ENCODE assay signal across 9 mouse cellular contexts in the genomic region with DNA sequence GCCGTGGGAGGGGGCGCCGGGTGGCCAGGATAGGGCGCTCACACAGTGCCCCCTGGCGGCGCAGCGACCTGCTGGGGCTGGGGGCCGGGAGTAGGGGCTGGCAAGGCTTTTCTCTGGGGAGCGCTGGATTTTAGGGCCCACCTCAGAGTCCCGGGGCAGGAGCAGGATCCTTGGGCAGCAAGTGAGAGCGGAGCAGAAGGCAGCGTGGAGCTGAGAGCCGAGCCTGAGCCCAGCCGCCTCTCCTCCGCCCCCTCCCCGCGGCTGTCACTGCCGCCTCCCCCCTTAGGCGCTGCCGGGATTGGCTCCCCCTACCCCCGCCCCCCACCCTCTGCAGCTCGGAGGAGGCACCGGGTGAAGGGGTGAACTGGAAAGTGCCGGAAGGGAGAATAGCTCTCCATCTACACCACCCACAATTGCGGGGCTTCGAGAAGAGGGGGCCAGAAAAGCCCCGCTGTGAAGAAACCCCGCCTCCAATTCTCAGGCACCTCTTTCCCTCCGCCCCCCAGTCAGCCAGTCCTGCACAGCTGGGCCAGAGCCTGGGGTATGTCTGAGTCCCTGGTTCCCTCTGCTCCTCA. TPM values are rescaled to one million over a fixed set of nuclear protein-coding genes. Genes with fewer than 3 reads are reported as not detected.
DNase-seq lines count a peak whose midpoint lies in the region; ATAC-seq and TF ChIP-seq lines count a peak whose summit lies in the region.
"Had no signal": no experiment of that assay in that cellular context is flagged by ENCODE, and none has a peak within 500 bp of the region (broad histone marks: within the 10 kb centered on the region; RNA-seq: fewer than 3 reads in every experiment).

A gene (minus strand): TSS at position 231 of the 575 bp plus-strand sequence.

- peak within 1 kb of the TSS; percentile 74 for H3K4me2 ChIP-seq in kidney, embryonic 14.5 days (replicated peaks; ENCODE audit: low read depth, low read length)
- H3K4me2 ChIP-seq in limb, embryonic 14.5 days (replicated peaks; ENCODE audit: low read depth, low read length, severe bottlenecking): peak within 1 kb of the TSS; percentile 78
- H3K4me2 ChIP-seq in neural tube, embryonic 14.5 days (ENCODE audit: low read depth, low read length): peak within 1 kb of the TSS; percentile 85

- H3K27me3 ChIP-seq in kidney, embryonic 14.5 days (ENCODE audit: control insufficient read depth, insufficient read depth, low read length): no peaks in the 10 kb centered on the region
- H3K27me3 ChIP-seq in limb, embryonic 14.5 days (ENCODE audit: control insufficient read depth, insufficient read depth, low read length): peaks cover 10% of the 10 kb centered on the region
- no peaks in the 10 kb centered on the region for H3K27me3 ChIP-seq in neural tube, embryonic 14.5 days (ENCODE audit: control insufficient read depth, insufficient read depth, low read length)

- peaks cover 38% of the 10 kb centered on the region for H3K4me1 ChIP-seq in kidney, embryonic 14.5 days (ENCODE audit: control insufficient read depth, insufficient read depth, low read length)
- H3K4me1 ChIP-seq in limb, embryonic 14.5 days (ENCODE audit: control insufficient read depth, insufficient read depth, low read length): peaks cover 21% of the 10 kb centered on the region
- peaks cover 26% of the 10 kb centered on the region for H3K4me1 ChIP-seq in neural tube, embryonic 14.5 days (ENCODE audit: control insufficient read depth, insufficient read depth, low read length)

- DNase-seq in CD4-positive helper T cell, adult 2 months (ENCODE audit: low read depth, low spot score): peak; percentile 37
- peak; percentile 59 for DNase-seq in ZHBTc4 (ENCODE audit: low read depth, low spot score)
- DNase-seq in heart, adult 8-10 months (ENCODE audit: low spot score): no peak
- peak; percentile 45 for DNase-seq in limb, embryonic 14.5 days (ENCODE audit: low spot score)
- DNase-seq in adrenal gland, adult (ENCODE audit: inconsistent age in 2 of 2, low spot score in 1 of 2): no peak

- H3K27ac ChIP-seq in kidney, embryonic 14.5 days (ENCODE audit: low read depth, low read length): peak within 1 kb of the TSS; percentile 31; the same call in 1 of the 2 replicates
- H3K27ac ChIP-seq in limb, embryonic 14.5 days (replicated peaks; ENCODE audit: low read depth, low read length): no peak within 1 kb of the TSS
- no peak within 1 kb of the TSS for H3K27ac ChIP-seq in neural tube, embryonic 14.5 days (ENCODE audit: low read depth, low read length)

- peak; percentile 59 for ATAC-seq in kidney, embryonic 14.5 days (ENCODE audit: low FRiP score, low TSS enrichment)
- peak; percentile 61; the same call in 1 of the 2 replicates for ATAC-seq in limb, embryonic 14.5 days (ENCODE audit: low FRiP score, low read depth)
- peak; percentile 33 for ATAC-seq in neural tube, embryonic 14.5 days (ENCODE audit: low read depth)
- no peak for ATAC-seq in megakaryocyte progenitor cell, adult 5-6 weeks (replicated peaks; ENCODE audit: poor library complexity)

- peak within 1 kb of the TSS; percentile 35 for H3K4me3 ChIP-seq in kidney, embryonic 14.5 days (ENCODE audit: low read length)
- H3K4me3 ChIP-seq in limb, embryonic 14.5 days (replicated peaks; ENCODE audit: low read length): peak within 1 kb of the TSS; percentile 34
- peak within 1 kb of the TSS; percentile 34 for H3K4me3 ChIP-seq in neural tube, embryonic 14.5 days (ENCODE audit: low read depth, low read length)
- H3K4me3 ChIP-seq: myocyte had no signal

- H3K9ac ChIP-seq in kidney, embryonic 14.5 days (ENCODE audit: low read depth, low read length): peak within 1 kb of the TSS; percentile 38
- peak within 1 kb of the TSS; percentile 50 for H3K9ac ChIP-seq in limb, embryonic 14.5 days (ENCODE audit: low read depth, low read length, severe bottlenecking)
- H3K9ac ChIP-seq in neural tube, embryonic 14.5 days (replicated peaks; ENCODE audit: low read depth, low read length): peak within 1 kb of the TSS; percentile 55

- TF ChIP-seq POLR2A in limb, embryonic 14.5 days (IDR thresholded peaks at IDR 0.05; ENCODE audit: borderline replicate concordance, extremely low read depth, insufficient read depth, insufficient read length): no peak

- no peaks in the 10 kb centered on the region for H3K36me3 ChIP-seq in kidney, embryonic 14.5 days (ENCODE audit: control insufficient read depth, insufficient read depth, low read length)
- peaks cover 6% of the 10 kb centered on the region for H3K36me3 ChIP-seq in limb, embryonic 14.5 days (ENCODE audit: control insufficient read depth, insufficient read depth, low read length)
- no peaks in the 10 kb centered on the region for H3K36me3 ChIP-seq in neural tube, embryonic 14.5 days (ENCODE audit: control insufficient read depth, insufficient read depth, low read length)

- H3K9me3 ChIP-seq in kidney, embryonic 14.5 days (ENCODE audit: control insufficient read depth, low read length): no peaks in the 10 kb centered on the region
- no peaks in the 10 kb centered on the region for H3K9me3 ChIP-seq in limb, embryonic 14.5 days (ENCODE audit: control insufficient read depth, low read length)
- H3K9me3 ChIP-seq in neural tube, embryonic 14.5 days (ENCODE audit: control insufficient read depth, low read length): no peaks in the 10 kb centered on the region

- 1% methylated on average over 25 of the region's 29 CpGs for WGBS in kidney, embryonic 14.5 days
- 0% methylated on average over 20 of the region's 29 CpGs for WGBS in limb, embryonic 14.5 days
- WGBS in neural tube, embryonic 14.5 days: under 1% methylated on average over 22 of the region's 29 CpGs

RNA-seq across cellular contexts. Expression of the gene that starts here (rescaled TPM):
- total RNA-seq in heart, adult 8-10 months (2022): 100 to 1,000 TPM; 173 to 231 (median 203) TPM
- polyA plus RNA-seq in kidney, embryonic 14.5 days (2014; fragmentation: Nextera tagmentation; extraction: Ambion mirVana): 1.4 and 2.0 TPM in 2 replicates
- 1.3 and 1.5 TPM in 2 replicates for polyA plus RNA-seq in limb, embryonic 14.5 days (2012; rRNA removed)
- polyA plus RNA-seq in limb, embryonic 14.5 days (2014; fragmentation: Nextera tagmentation; extraction: Ambion mirVana): 0.55 and 0.92 TPM in 2 replicates
- 17.2 and 20.4 TPM in 2 replicates for polyA plus RNA-seq in neural tube, embryonic 14.5 days (2014; fragmentation: Nextera tagmentation; extraction: Ambion mirVana)
- 1.5 TPM in 1 of 2 replicates, not detected in the other for total RNA-seq in megakaryocyte progenitor cell, adult 5-6 weeks (2015)
- total RNA-seq in megakaryocyte progenitor cell, adult 5-6 weeks (2017): 0.07 TPM in 1 of 2 replicates, not detected in the other

Comparison
In these comparisons a context has a peak if more than half of its experiments do, and no peak if none do; other contexts are left out.
1. RNA of the gene that starts here (total RNA-seq): 173 to 231 TPM in heart, adult 8-10 months; 0.07 to 1.5 TPM in megakaryocyte progenitor cell, adult 5-6 weeks; every median in the first group is over 10 times any median in the second.
2. DNase-seq: peak in CD4-positive helper T cell, adult 2 months (single experiment), ZHBTc4 (single experiment) and limb, embryonic 14.5 days (single experiment); none in heart, adult 8-10 months (single experiment) and adrenal gland, adult (0 of 2).
3. Peak in every context shown above with its lines, with median percentiles within 50 percentile points of each other: H3K4me2 ChIP-seq, H3K4me3 ChIP-seq and H3K9ac ChIP-seq.